Mouse (Mus musculus) kidney, embryonic 15.5 days (tissue): ENCODE measurements around the gene Cyth3. TPM values are rescaled to one million over a fixed set of nuclear protein-coding genes. Genes with fewer than 3 reads are reported as not detected.

ENCODE experiments used
- ATAC-seq: fragments of 200-750 bp; cut with Nextera tagmentation; replicated peaks from 2 replicates; pipeline ENCODE4 v1.8.0; 2017; ENCODE audit warnings: moderate TSS enrichment; ENCODE audit not compliant: low FRiP score
- H3K27ac ChIP-seq: fragments of 300-500 bp; sonication (generic); 2 replicates; pipeline ENCODE4 v1.5.1; 2015; ENCODE audit warnings: mild to moderate bottlenecking, inconsistent platforms
- H3K27me3 ChIP-seq: fragments of 300-500 bp; sonication (generic); 2 replicates; pipeline ENCODE4 v1.6.1; 2015; ENCODE audit warnings: inconsistent platforms
- H3K36me3 ChIP-seq: fragments of 300-500 bp; sonication (generic); 2 replicates; pipeline ENCODE4 v1.6.1; 2015; ENCODE audit warnings: inconsistent platforms
- H3K4me1 ChIP-seq: fragments of 300-500 bp; sonication (generic); 2 replicates; pipeline ENCODE4 v1.6.1; 2015; ENCODE audit warnings: inconsistent platforms
- H3K4me2 ChIP-seq: fragments of 300-500 bp; sonication (generic); 2 replicates; pipeline ENCODE4 v1.6.1; 2015; ENCODE audit warnings: moderate library complexity, mild to moderate bottlenecking, inconsistent platforms
- H3K4me3 ChIP-seq: fragments of 300-500 bp; sonication (generic); replicated peaks from 2 replicates; pipeline ENCODE4 v1.5.1; 2015; ENCODE audit warnings: mild to moderate bottlenecking, inconsistent platforms
- H3K9ac ChIP-seq: fragments of 300-500 bp; sonication (generic); 2 replicates; pipeline ENCODE4 v1.6.1; 2015; ENCODE audit warnings: mild to moderate bottlenecking, inconsistent platforms
- H3K9me3 ChIP-seq: fragments of 300-500 bp; sonication (generic); replicated peaks from 2 replicates; pipeline ENCODE4 v1.6.1; 2016; ENCODE audit warnings: inconsistent platforms
- WGBS: fragments of 180-500 bp; shearing (Covaris S2); methylation state at CpG from one replicate; pipeline ENCODE4 v1.1.7; 2015; ENCODE audit warnings: mixed read lengths; 5-methylcytosine and 5-hydroxymethylcytosine counted together
- polyA plus RNA-seq: library from polyadenylated mRNA; unstranded; fragments of >200 nt; fragmentation: Nextera tagmentation; extraction: Ambion mirVana; gene quantifications from 2 replicates; pipeline ENCODE4 v1.2.1, GENCODE M21; 2015

The Cyth3 gene
- polyA plus RNA-seq, 1 experiment from 2014 or later = 71.5 TPM

- no peak overlapping the region for H3K4me3 ChIP-seq
- ATAC-seq = peak; percentile 87
- 0 out of 2 replicates have a peak overlapping the region, but pooled peaks have one; percentile 17 for H3K4me2 ChIP-seq
- no peaks in the 10 kb centered on the region for H3K9me3 ChIP-seq
- 7% methylated on average over 7 of the region's 7 CpGs for WGBS
- H3K9ac ChIP-seq = no peak overlapping the region
- no peaks in the 10 kb centered on the region for H3K27me3 ChIP-seq
- peak overlapping the region; percentile 95 for H3K27ac ChIP-seq
- H3K36me3 ChIP-seq = peaks cover 9% of the 10 kb centered on the region
- peaks cover 67% of the 10 kb centered on the region for H3K4me1 ChIP-seq
These were observed 32.6 kb downstream of the Cyth3 start for GRCm38 (mm10) chr5:143654670-143655510.

GRCm38 (mm10) chr5:143655511-143655943, 33.3 kb downstream of the Cyth3 start:
- Histone ChIP-seq H3K9ac (no peak overlapping the region), H3K27ac (peak overlapping the region; percentile 95), H3K36me3 (peaks cover 3% of the 10 kb centered on the region), H3K9me3 (no peaks in the 10 kb centered on the region), H3K4me1 (peaks cover 72% of the 10 kb centered on the region), H3K4me2 (0 out of 2 replicates have a peak overlapping the region, but pooled peaks have one; percentile 17), H3K4me3 (no peak overlapping the region), H3K27me3 (no peaks in the 10 kb centered on the region)
- WGBS = 42% methylated on average over 4 of the region's 4 CpGs
- ATAC-seq = 0 out of 2 replicates have a peak, but pooled peaks have one; percentile 22

GRCm38 (mm10) chr5:143656708-143657245, 34.5 kb downstream of the Cyth3 start:
- no peak for ATAC-seq
- no peak overlapping the region for H3K4me3 ChIP-seq
- no peaks in the 10 kb centered on the region for H3K9me3 ChIP-seq
- peak overlapping the region; percentile 95 for H3K27ac ChIP-seq
- WGBS = 52% methylated on average over 2 of the region's 2 CpGs
- no peaks in the 10 kb centered on the region for H3K27me3 ChIP-seq
- H3K4me1 ChIP-seq = peaks cover 72% of the 10 kb centered on the region
- H3K4me2 ChIP-seq = no peak overlapping the region
- no peak overlapping the region for H3K9ac ChIP-seq
- no peaks in the 10 kb centered on the region for H3K36me3 ChIP-seq

- Histone ChIP-seq H3K9ac (no peak overlapping the region), H3K9me3 (no peaks in the 10 kb centered on the region), H3K36me3 (no peaks in the 10 kb centered on the region), H3K4me2 (no peak overlapping the region), H3K27me3 (no peaks in the 10 kb centered on the region), H3K4me3 (no peak overlapping the region), H3K27ac (no peak overlapping the region), H3K4me1 (peaks cover 76% of the 10 kb centered on the region)
- no peak for ATAC-seq
- 77% methylated on average over 8 of the region's 8 CpGs for WGBS
These were observed 36.8 kb downstream of the Cyth3 start for GRCm38 (mm10) chr5:143659021-143659523.

DNA sequence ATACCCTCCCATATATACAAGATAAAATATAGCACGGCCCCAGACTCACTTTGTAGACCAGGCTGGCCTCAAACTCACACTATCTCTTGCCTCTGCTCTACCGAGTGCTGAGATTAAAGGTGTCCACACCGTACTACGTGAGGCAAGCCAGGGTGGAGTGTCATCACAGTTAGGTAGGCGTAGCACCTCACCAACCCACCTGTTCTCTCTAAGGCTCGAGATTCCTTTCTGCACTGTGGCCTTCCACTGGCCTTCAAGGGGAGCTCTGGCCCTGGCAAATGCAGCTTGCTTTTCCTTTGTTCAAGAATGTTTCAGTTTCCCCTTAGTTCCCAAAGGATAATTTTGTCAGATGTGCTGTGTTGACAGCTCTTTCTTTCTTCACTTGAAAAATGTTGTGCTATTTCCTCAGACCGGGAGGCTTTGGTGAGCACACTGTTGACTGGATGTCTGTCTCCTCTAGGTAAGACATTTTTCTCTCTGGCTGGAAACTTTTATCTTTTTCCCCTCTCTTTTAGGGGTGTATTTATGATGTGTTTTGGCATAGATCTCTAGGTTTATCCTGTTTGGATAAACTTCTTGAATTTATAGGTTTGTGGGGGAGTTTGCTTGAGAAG, 40.9 kb downstream of the Cyth3 start:
- Histone ChIP-seq H3K36me3 (no peaks in the 10 kb centered on the region), H3K4me2 (no peak overlapping the region), H3K27me3 (no peaks in the 10 kb centered on the region), H3K4me1 (peaks cover 49% of the 10 kb centered on the region), H3K9ac (no peak overlapping the region), H3K4me3 (no peak overlapping the region), H3K27ac (peak overlapping the region; percentile 83), H3K9me3 (no peaks in the 10 kb centered on the region)
- peak; percentile 30; the same call in 1 of the 2 replicates for ATAC-seq
- WGBS = 56% methylated on average over 7 of the region's 7 CpGs

- WGBS = 79% methylated on average over 2 of the region's 2 CpGs
- no peak overlapping the region for H3K9ac ChIP-seq
- H3K36me3 ChIP-seq = no peaks in the 10 kb centered on the region
- no peak overlapping the region for H3K4me2 ChIP-seq
- no peaks in the 10 kb centered on the region for H3K9me3 ChIP-seq
- H3K27ac ChIP-seq = no peak overlapping the region
- H3K4me1 ChIP-seq = peaks cover 44% of the 10 kb centered on the region
- H3K27me3 ChIP-seq = no peaks in the 10 kb centered on the region
- no peak for ATAC-seq
- H3K4me3 ChIP-seq = no peak overlapping the region
These were observed 43.3 kb downstream of the Cyth3 start for GRCm38 (mm10) chr5:143665561-143665960.

DNA sequence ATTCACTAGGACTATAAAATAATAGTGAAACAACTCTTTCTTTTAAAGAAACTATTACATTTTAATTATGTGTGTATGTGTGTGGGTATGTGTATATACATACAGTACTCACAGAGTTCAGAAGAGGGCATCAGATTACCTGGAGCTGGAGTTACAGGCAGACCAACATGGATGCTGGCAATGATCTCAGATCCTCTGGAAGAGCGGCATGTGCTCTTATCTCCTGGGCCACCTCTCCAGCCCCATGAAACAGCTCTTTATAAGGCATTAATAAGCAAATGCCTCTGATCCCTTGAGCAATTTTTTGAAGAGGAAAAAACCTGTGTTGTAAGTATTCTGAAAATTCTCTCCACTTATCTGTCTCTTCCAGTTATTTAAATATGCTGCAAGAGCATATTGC, 43.8 kb downstream of the Cyth3 start:
- Histone ChIP-seq H3K4me1 (peaks cover 45% of the 10 kb centered on the region), H3K27ac (no peak overlapping the region), H3K4me2 (no peak overlapping the region), H3K9ac (no peak overlapping the region), H3K4me3 (no peak overlapping the region), H3K36me3 (no peaks in the 10 kb centered on the region), H3K9me3 (no peaks in the 10 kb centered on the region), H3K27me3 (no peaks in the 10 kb centered on the region)
- WGBS = 100% methylated on average over 1 of the region's 1 CpGs
- no peak for ATAC-seq

GRCm38 (mm10) chr5:143668884-143669283, 46.6 kb downstream of the Cyth3 start:
- ATAC-seq = no peak; the same call in 1 of the 2 replicates
- Histone ChIP-seq H3K4me1 (peaks cover 37% of the 10 kb centered on the region), H3K9ac (no peak overlapping the region), H3K9me3 (no peaks in the 10 kb centered on the region), H3K36me3 (no peaks in the 10 kb centered on the region), H3K4me2 (no peak overlapping the region), H3K27ac (no peak overlapping the region), H3K27me3 (no peaks in the 10 kb centered on the region), H3K4me3 (no peak overlapping the region)
- WGBS = 58% methylated on average over 2 of the region's 2 CpGs

DNA sequence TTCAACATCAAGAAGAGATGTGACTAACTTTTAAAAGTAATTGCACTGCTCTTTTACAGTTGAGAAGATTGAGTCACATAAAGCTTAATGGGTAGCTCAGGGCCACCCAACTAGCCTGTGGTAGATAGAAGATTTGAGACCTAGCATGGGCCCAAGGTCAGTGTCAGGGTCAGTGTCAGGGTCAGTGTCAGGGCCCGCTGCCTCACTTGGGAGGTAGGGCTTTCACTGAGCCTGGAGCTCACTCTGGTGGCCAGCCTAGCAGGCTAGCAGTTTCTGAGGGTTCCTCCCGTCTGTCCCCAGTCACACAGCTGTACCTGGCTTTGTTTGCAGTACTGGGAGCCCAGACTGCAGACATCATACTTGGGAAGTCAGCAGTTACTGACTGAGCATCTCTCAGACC, 47.1 kb downstream of the Cyth3 start:
- 38% methylated on average over 2 of the region's 2 CpGs for WGBS
- 0 out of 2 replicates have a peak overlapping the region, but pooled peaks have one; percentile 46 for H3K27ac ChIP-seq
- no peak overlapping the region for H3K4me2 ChIP-seq
- no peaks in the 10 kb centered on the region for H3K9me3 ChIP-seq
- H3K4me3 ChIP-seq = no peak overlapping the region
- no peaks in the 10 kb centered on the region for H3K36me3 ChIP-seq
- H3K9ac ChIP-seq = no peak overlapping the region
- no peaks in the 10 kb centered on the region for H3K27me3 ChIP-seq
- H3K4me1 ChIP-seq = peaks cover 39% of the 10 kb centered on the region
- ATAC-seq = no peak

DNA sequence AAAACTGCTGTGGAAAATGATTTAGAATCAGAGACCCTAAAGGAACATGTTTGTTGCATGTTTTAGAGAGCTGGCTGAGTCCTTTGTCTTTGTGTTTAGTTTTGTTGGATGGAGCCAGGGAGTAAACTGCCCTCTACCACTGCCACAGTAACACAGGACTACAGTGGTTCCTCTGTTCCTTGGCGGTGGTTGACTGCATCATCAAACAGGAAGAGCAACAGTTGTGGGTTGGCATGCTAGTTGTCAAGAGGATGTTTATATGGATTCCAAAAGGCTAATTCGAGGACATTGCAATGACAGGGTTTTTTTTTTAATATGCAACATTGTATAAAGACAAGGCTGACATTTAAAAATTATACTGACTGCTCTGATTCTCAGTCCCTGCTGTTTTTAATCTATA, 47.6 kb downstream of the Cyth3 start:
- Histone ChIP-seq H3K27ac (0 out of 2 replicates have a peak overlapping the region, but pooled peaks have one; percentile 46), H3K36me3 (no peaks in the 10 kb centered on the region), H3K4me2 (no peak overlapping the region), H3K9ac (no peak overlapping the region), H3K4me1 (peaks cover 43% of the 10 kb centered on the region), H3K9me3 (no peaks in the 10 kb centered on the region), H3K4me3 (no peak overlapping the region), H3K27me3 (no peaks in the 10 kb centered on the region)
- no peak for ATAC-seq
- WGBS = 55% methylated on average over 2 of the region's 2 CpGs

GRCm38 (mm10) chr5:143670740-143671415, 48.6 kb downstream of the Cyth3 start:
- Histone ChIP-seq H3K9ac (no peak overlapping the region), H3K27me3 (no peaks in the 10 kb centered on the region), H3K9me3 (no peaks in the 10 kb centered on the region), H3K4me3 (no peak overlapping the region), H3K4me2 (no peak overlapping the region), H3K4me1 (peaks cover 40% of the 10 kb centered on the region), H3K27ac (no peak overlapping the region), H3K36me3 (no peaks in the 10 kb centered on the region)
- WGBS = 72% methylated on average over 6 of the region's 6 CpGs
- ATAC-seq = no peak
